Mouse (Mus musculus) hindbrain, postnatal 0 days (tissue): ENCODE results near the gene Pycr2. TPM values are rescaled to one million over a fixed set of nuclear protein-coding genes. Genes with fewer than 3 reads are reported as not detected.
"Not testable (repeated sequence)": the region's sequence is repeated elsewhere in the genome, so short reads cannot be mapped to it uniquely, and the experiment has no call there.

Experiments used
- ATAC-seq: fragments of 200-750 bp; cut with Nextera tagmentation; 2 replicates; pipeline ENCODE4 v1.8.0; 2017; ENCODE audit warnings: mild to moderate bottlenecking, moderate TSS enrichment, moderate library complexity
- DNase-seq: peaks from one replicate; pipeline ENCODE4 v3.0.0-alpha.2; 2015; ENCODE audit warnings: low spot score
- H3K27ac ChIP-seq: fragments of 300-500 bp; sonication (generic); 2 replicates; pipeline ENCODE4 v1.5.1; 2014; ENCODE audit warnings: mild to moderate bottlenecking
- H3K27me3 ChIP-seq: fragments of 300-500 bp; sonication (generic); 2 replicates; pipeline ENCODE4 v1.6.1; 2014; ENCODE audit warnings: low read length, mixed read lengths; ENCODE audit not compliant: insufficient read depth
- H3K36me3 ChIP-seq: fragments of 300-500 bp; sonication (generic); 2 replicates; pipeline ENCODE4 v1.6.1; 2014; ENCODE audit warnings: low read length, mixed read lengths; ENCODE audit not compliant: insufficient read depth
- H3K4me1 ChIP-seq: fragments of 300-500 bp; sonication (generic); 2 replicates; pipeline ENCODE4 v1.6.1; 2014; ENCODE audit warnings: antibody characterized with exemption, low read length, mixed read lengths; ENCODE audit not compliant: insufficient read depth
- H3K4me2 ChIP-seq: fragments of 300-500 bp; sonication (generic); 2 replicates; pipeline ENCODE4 v1.6.1; 2014; ENCODE audit warnings: low read depth, mild to moderate bottlenecking, low read length, moderate library complexity, mixed read lengths
- H3K4me3 ChIP-seq: fragments of 300-500 bp; sonication (generic); 2 replicates; pipeline ENCODE4 v1.5.1; 2014; ENCODE audit warnings: low read length
- H3K9ac ChIP-seq: fragments of 300-500 bp; sonication (generic); replicated peaks from 2 replicates; pipeline ENCODE4 v1.6.1; 2014; ENCODE audit warnings: mild to moderate bottlenecking, low read length, moderate library complexity, mixed read lengths
- H3K9me3 ChIP-seq: fragments of 300-500 bp; sonication (generic); 2 replicates; pipeline ENCODE4 v1.6.1; 2016; ENCODE audit warnings: low read length, mixed read lengths
- CTCF ChIP-seq: IDR thresholded peaks from 2 replicates; pipeline ENCODE4 v1.5.1; 2016; ENCODE audit warnings: antibody characterized with exemption, control low read depth, low read depth
- WGBS: fragments of 180-500 bp; shearing (Covaris S2); extraction: QIAGEN DNeasy Blood & Tissue Kit; methylation state at CpG from one replicate; pipeline ENCODE4 v1.1.7; 2014; 5-methylcytosine and 5-hydroxymethylcytosine counted together
- polyA plus RNA-seq: library from polyadenylated mRNA; unstranded; fragments of >200 nt; fragmentation: Nextera tagmentation; extraction: Ambion mirVana; gene quantifications from 2 replicates; pipeline ENCODE4 v1.2.1, GENCODE M21; 2015
- total RNA-seq: library from RNA; depleted of rRNA; stranded (reverse); fragments of >200 nt; gene quantifications from 2 replicates; pipeline ENCODE4 v1.2.3, GENCODE M21; 2014

Pycr2 gene
- total and polyA plus RNA-seq, 2 experiments from 2014 or later, result 64.7 to 70.2 TPM

- H3K27ac ChIP-seq, result no peak overlapping the region
- no peak overlapping the region for H3K4me2 ChIP-seq
- 84% methylated on average over 4 of the region's 4 CpGs for WGBS
- DNase-seq (no peak), ATAC-seq (no peak)
- H3K4me3 ChIP-seq, result no peak overlapping the region
- H3K27me3 ChIP-seq, result no peaks in the 10 kb centered on the region
- TF ChIP-seq CTCF, result no peak
- H3K4me1 ChIP-seq, result no peaks in the 10 kb centered on the region
- H3K36me3 ChIP-seq, result no peaks in the 10 kb centered on the region
- H3K9ac ChIP-seq, result no peak overlapping the region
- no peaks in the 10 kb centered on the region for H3K9me3 ChIP-seq
These were observed 22.2 kb downstream of the Pycr2 start for GRCm38 (mm10) chr1:180926286-180926685.

GRCm38 (mm10) chr1:180929599-180929998 lies 25.5 kb downstream of the Pycr2 start:
- DNase-seq, result no peak
- TF ChIP-seq CTCF, result no peak

GRCm38 (mm10) chr1:180931106-180931505 lies 27.0 kb downstream of the Pycr2 start:
- TF ChIP-seq CTCF, result no peak
- DNase-seq (no peak), ATAC-seq (no peak)
- no peak overlapping the region for H3K9ac ChIP-seq
- no peaks in the 10 kb centered on the region for H3K36me3 ChIP-seq
- no peaks in the 10 kb centered on the region for H3K9me3 ChIP-seq
- no peak overlapping the region for H3K4me2 ChIP-seq
- no peak overlapping the region for H3K4me3 ChIP-seq
- H3K27me3 ChIP-seq, result peaks cover 9% of the 10 kb centered on the region
- WGBS, result 49% methylated on average over 3 of the region's 3 CpGs
- H3K4me1 ChIP-seq, result no peaks in the 10 kb centered on the region
- H3K27ac ChIP-seq, result no peak overlapping the region

More at GRCm38 (mm10) chr1:180929599-180929998, 25.5 kb downstream of the Pycr2 start:
- H3K36me3 ChIP-seq, result no peaks in the 10 kb centered on the region
- no peak overlapping the region for H3K4me3 ChIP-seq
- H3K4me2 ChIP-seq, result no peak overlapping the region
- peaks cover 6% of the 10 kb centered on the region for H3K27me3 ChIP-seq
- 66% methylated on average over 2 of the region's 2 CpGs for WGBS
- H3K9me3 ChIP-seq, result no peaks in the 10 kb centered on the region
- H3K9ac ChIP-seq, result no peak overlapping the region
- ATAC-seq, result no peak
- no peaks in the 10 kb centered on the region for H3K4me1 ChIP-seq
- no peak overlapping the region for H3K27ac ChIP-seq

GRCm38 (mm10) chr1:180933659-180934058 lies 29.6 kb downstream of the Pycr2 start:
- no peaks in the 10 kb centered on the region for H3K9me3 ChIP-seq
- DNase-seq, result no peak
- no peaks in the 10 kb centered on the region for H3K4me1 ChIP-seq
- H3K27ac ChIP-seq, result no peak overlapping the region
- no peak overlapping the region for H3K4me2 ChIP-seq
- no peaks in the 10 kb centered on the region for H3K36me3 ChIP-seq
- no peak for ATAC-seq
- peaks cover 9% of the 10 kb centered on the region for H3K27me3 ChIP-seq
- 18% methylated on average over 6 of the region's 6 CpGs for WGBS
- H3K9ac ChIP-seq, result no peak overlapping the region
- H3K4me3 ChIP-seq, result no peak overlapping the region
- no peak for TF ChIP-seq CTCF

DNA sequence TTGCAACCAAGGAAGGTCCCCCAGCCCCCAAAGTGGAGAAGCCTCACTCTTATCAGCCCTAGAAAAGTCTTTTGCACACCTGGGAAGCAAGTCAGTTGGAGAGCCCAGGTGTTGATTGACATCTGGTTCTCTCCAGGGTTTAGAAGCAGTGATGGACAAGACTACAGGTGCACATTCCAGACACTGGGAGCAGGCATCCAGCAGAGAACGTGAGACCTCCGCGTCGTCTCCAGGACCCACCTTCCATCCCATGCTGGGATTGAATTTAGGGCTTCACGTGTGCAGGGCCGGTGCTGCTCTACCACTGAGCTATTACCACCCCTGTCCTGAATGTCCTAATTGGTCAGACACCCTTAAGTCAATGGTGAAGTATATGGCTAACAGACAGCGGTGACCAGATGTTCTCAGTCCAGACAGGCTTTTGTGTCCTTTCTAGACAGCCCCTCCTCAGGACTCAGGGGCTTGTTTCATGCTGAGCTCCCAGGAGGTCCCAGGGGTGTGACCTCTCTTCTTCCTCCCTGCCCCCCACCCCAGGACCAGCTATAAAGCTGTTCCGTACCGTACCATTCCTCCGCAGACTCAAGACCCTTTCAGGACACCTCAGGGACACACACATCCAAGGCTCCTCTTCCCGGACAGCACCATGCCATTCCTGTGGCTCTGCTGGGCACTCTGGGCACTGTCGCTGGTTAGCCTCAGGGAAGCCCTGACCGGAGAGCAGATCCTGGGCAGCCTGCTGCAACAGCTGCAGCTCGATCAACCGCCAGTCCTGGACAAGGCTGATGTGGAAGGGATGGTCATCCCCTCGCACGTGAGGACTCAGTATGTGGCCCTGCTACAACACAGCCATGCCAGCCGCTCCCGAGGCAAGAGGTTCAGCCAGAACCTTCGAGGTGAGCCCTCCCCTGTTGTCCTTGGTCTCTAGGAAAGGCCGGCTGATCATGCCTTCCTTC lies 30.6 kb downstream of the Pycr2 start, which contains the start of gene Lefty1:
Gene Lefty1 (plus strand): TSS at position 556 of the 953 bp plus-strand sequence.
- H3K9me3 ChIP-seq, result no peaks in the 10 kb centered on the region
- H3K27me3 ChIP-seq, result peaks cover 9% of the 10 kb centered on the region
- no peak within 1 kb of the TSS for H3K9ac ChIP-seq
- WGBS, result 17% methylated on average over 21 of the region's 21 CpGs
- no peak within 1 kb of the TSS for H3K4me2 ChIP-seq
- no peak for TF ChIP-seq CTCF
- H3K27ac ChIP-seq, result no peak within 1 kb of the TSS
- no peaks in the 10 kb centered on the region for H3K36me3 ChIP-seq
- H3K4me3 ChIP-seq, result no peak within 1 kb of the TSS
- ATAC-seq (no peak), DNase-seq (no peak)
- no peaks in the 10 kb centered on the region for H3K4me1 ChIP-seq

DNA sequence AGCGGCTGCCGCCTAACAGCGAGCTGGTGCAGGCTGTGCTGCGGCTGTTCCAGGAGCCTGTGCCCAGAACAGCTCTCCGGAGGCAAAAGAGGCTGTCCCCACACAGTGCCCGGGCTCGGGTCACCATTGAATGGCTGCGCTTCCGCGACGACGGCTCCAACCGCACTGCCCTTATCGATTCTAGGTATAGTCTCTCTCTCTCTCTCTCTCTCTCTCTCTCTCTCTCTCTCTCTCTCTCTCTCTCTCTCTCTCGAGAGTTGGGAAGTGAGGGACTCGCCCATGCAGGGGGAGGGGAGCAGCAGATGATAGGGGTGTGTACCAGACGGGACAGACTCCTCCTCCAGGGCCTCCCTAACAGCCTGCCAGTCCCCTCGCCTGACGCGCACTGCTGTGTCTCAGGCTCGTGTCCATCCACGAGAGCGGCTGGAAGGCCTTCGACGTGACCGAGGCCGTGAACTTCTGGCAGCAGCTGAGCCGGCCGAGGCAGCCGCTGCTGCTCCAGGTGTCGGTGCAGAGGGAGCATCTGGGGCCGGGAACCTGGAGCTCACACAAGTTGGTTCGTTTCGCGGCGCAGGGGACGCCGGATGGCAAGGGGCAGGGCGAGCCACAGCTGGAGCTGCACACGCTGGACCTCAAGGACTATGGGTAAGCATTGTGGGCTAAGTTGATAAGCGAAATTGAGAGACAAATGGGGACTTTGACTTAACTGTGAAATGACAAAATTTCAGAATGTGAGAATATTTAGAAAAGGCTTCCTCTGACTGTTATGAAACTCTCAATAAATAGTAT lies 32.7 kb downstream of the Pycr2 start:
- ATAC-seq, result peak; percentile 89
- not testable (repeated sequence) for H3K27ac ChIP-seq, H3K36me3 ChIP-seq, H3K4me1 ChIP-seq, H3K9ac ChIP-seq, DNase-seq, H3K9me3 ChIP-seq
- WGBS, result 4% methylated on average over 36 of the region's 41 CpGs
- peak overlapping the region; percentile 8; the same call in 1 of the 2 replicates for H3K4me3 ChIP-seq
- H3K27me3 ChIP-seq, result peaks cover 14% of the 10 kb centered on the region
- peak overlapping the region; percentile 35 for H3K4me2 ChIP-seq

DNA sequence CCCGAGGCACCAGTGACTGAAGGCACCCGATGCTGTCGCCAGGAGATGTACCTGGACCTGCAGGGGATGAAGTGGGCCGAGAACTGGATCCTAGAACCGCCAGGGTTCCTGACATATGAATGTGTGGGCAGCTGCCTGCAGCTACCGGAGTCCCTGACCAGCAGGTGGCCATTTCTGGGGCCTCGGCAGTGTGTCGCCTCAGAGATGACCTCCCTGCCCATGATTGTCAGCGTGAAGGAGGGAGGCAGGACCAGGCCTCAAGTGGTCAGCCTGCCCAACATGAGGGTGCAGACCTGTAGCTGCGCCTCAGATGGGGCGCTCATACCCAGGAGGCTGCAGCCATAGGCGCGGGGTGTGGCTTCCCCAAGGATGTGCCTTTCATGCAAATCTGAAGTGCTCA lies 33.5 kb downstream of the Pycr2 start:
- peaks cover 19% of the 10 kb centered on the region for H3K27me3 ChIP-seq
- not testable (repeated sequence) for H3K4me2 ChIP-seq, H3K9ac ChIP-seq, H3K36me3 ChIP-seq, DNase-seq, H3K4me3 ChIP-seq, ATAC-seq, H3K9me3 ChIP-seq, H3K27ac ChIP-seq, H3K4me1 ChIP-seq
- 25% methylated on average over 12 of the region's 13 CpGs for WGBS

- not testable (repeated sequence) for DNase-seq, H3K36me3 ChIP-seq, H3K4me2 ChIP-seq, H3K9me3 ChIP-seq, H3K9ac ChIP-seq, ATAC-seq, H3K4me1 ChIP-seq, H3K4me3 ChIP-seq, H3K27ac ChIP-seq
- WGBS, result 84% methylated on average over 2 of the region's 2 CpGs
- H3K27me3 ChIP-seq, result peaks cover 21% of the 10 kb centered on the region
These were observed 34.7 kb downstream of the Pycr2 start for GRCm38 (mm10) chr1:180938781-180939180.
